Mouse (Mus musculus) kidney, postnatal 0 days (tissue): Measurements from ENCODE around the gene Map3k11. TPM values are rescaled to one million over a fixed set of nuclear protein-coding genes. Genes with fewer than 3 reads are reported as not detected.

Experiments used
- ATAC-seq: fragments of 200-750 bp; cut with Nextera tagmentation; replicated peaks from 2 replicates; pipeline ENCODE4 v1.8.0; 2017; ENCODE audit warnings: low read depth, moderate number of reproducible peaks, moderate TSS enrichment, moderate library complexity; ENCODE audit not compliant: low FRiP score
- DNase-seq: peaks from one replicate; pipeline ENCODE4 v3.0.0-alpha.2; 2016; ENCODE audit warnings: low spot score
- H3K27ac ChIP-seq: fragments of 300-500 bp; sonication (generic); 2 replicates; pipeline ENCODE4 v1.5.1; 2014; ENCODE audit warnings: mild to moderate bottlenecking
- H3K27me3 ChIP-seq: fragments of 300-500 bp; sonication (generic); 2 replicates; pipeline ENCODE4 v1.6.1; 2014; ENCODE audit warnings: low read length, mixed read lengths; ENCODE audit not compliant: insufficient read depth
- H3K36me3 ChIP-seq: fragments of 300-500 bp; sonication (generic); 2 replicates; pipeline ENCODE4 v1.6.1; 2014; ENCODE audit warnings: low read length, mixed read lengths; ENCODE audit not compliant: insufficient read depth
- H3K4me1 ChIP-seq: fragments of 300-500 bp; sonication (generic); replicated peaks from 2 replicates; pipeline ENCODE4 v1.6.1; 2014; ENCODE audit warnings: antibody characterized with exemption, low read length, mixed read lengths; ENCODE audit not compliant: insufficient read depth
- H3K4me2 ChIP-seq: fragments of 300-500 bp; sonication (generic); 2 replicates; pipeline ENCODE4 v1.6.1; 2014; ENCODE audit warnings: mild to moderate bottlenecking, low read length, moderate library complexity, mixed read lengths
- H3K4me3 ChIP-seq: fragments of 300-500 bp; sonication (generic); replicated peaks from 2 replicates; pipeline ENCODE4 v1.5.1; 2014; ENCODE audit warnings: low read depth, low read length
- H3K9ac ChIP-seq: fragments of 300-500 bp; sonication (generic); 2 replicates; pipeline ENCODE4 v1.6.1; 2014; ENCODE audit warnings: low read depth, low read length
- H3K9me3 ChIP-seq: fragments of 300-500 bp; sonication (generic); replicated peaks from 2 replicates; pipeline ENCODE4 v1.6.1; 2016; ENCODE audit warnings: low read length, inconsistent platforms, mixed read lengths
- CTCF ChIP-seq: IDR thresholded peaks from 2 replicates; pipeline ENCODE4 v1.5.1; 2016; ENCODE audit warnings: antibody characterized with exemption, low read depth, mild to moderate bottlenecking, moderate library complexity
- WGBS: fragments of 180-500 bp; shearing (Covaris S2); extraction: QIAGEN DNeasy Blood & Tissue Kit; methylation state at CpG from one replicate; pipeline ENCODE4 v1.1.7; 2014; 5-methylcytosine and 5-hydroxymethylcytosine counted together
- polyA plus RNA-seq: library from polyadenylated mRNA; unstranded; fragments of >200 nt; fragmentation: Nextera tagmentation; extraction: Ambion mirVana; gene quantifications from 2 replicates; pipeline ENCODE4 v1.2.1, GENCODE M21; 2015

Gene Map3k11
- polyA plus RNA-seq, 1 experiment from 2014 or later, result 39.8 TPM

DNA sequence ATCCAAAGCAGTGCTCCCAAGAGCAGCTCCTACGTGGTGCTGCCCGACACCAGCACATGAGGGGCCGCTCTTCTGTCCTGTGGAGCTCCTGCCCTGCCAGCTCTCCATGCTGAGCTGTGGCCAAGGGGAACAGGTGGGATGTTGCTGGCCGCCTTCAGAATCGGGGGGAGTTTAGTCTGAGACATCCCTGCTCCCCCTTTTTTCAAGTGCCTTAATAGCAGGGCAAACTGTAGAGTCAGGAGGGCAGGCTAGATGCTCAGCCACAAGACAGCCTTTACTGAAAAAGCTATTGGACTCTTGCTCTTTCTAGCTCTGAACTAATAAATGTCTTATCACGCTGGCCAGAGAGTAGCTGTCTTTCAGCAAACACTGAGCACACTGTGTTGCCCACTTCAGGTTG is 40.8 kb upstream of the Map3k11 start:
- no peak overlapping the region for H3K4me3 ChIP-seq
- peaks cover 59% of the 10 kb centered on the region for H3K36me3 ChIP-seq
- peaks cover 13% of the 10 kb centered on the region for H3K4me1 ChIP-seq
- no peaks in the 10 kb centered on the region for H3K9me3 ChIP-seq
- ATAC-seq (no peak), DNase-seq (no peak)
- H3K27ac ChIP-seq, result peak overlapping the region; percentile 90
- H3K4me2 ChIP-seq, result no peak overlapping the region
- 97% methylated on average over 6 of the region's 6 CpGs for WGBS
- no peaks in the 10 kb centered on the region for H3K27me3 ChIP-seq
- no peak for TF ChIP-seq CTCF
- H3K9ac ChIP-seq, result no peak overlapping the region

- WGBS, result 10% methylated on average over 26 of the region's 26 CpGs
- DNase-seq, result peak; percentile 91
- H3K4me1 ChIP-seq, result peaks cover 13% of the 10 kb centered on the region
- no peaks in the 10 kb centered on the region for H3K9me3 ChIP-seq
- peak overlapping the region; percentile 90 for H3K27ac ChIP-seq
- peak overlapping the region; percentile 51 for H3K4me2 ChIP-seq
- peaks cover 53% of the 10 kb centered on the region for H3K36me3 ChIP-seq
- ATAC-seq, result peak; percentile 80
- peak overlapping the region; percentile 6; the same call in 1 of the 2 replicates for H3K4me3 ChIP-seq
- H3K9ac ChIP-seq, result 0 out of 2 replicates have a peak overlapping the region, but pooled peaks have one; percentile 5
- no peaks in the 10 kb centered on the region for H3K27me3 ChIP-seq
- peak; percentile 50 for TF ChIP-seq CTCF
Measured at GRCm38 (mm10) chr19:5648401-5649297, 39.9 kb upstream of the Map3k11 start.

- H3K9ac ChIP-seq, result 0 out of 2 replicates have a peak overlapping the region, but pooled peaks have one; percentile 1
- no peaks in the 10 kb centered on the region for H3K9me3 ChIP-seq
- peak; percentile 37 for ATAC-seq
- H3K4me1 ChIP-seq, result peaks cover 18% of the 10 kb centered on the region
- H3K27me3 ChIP-seq, result no peaks in the 10 kb centered on the region
- no peak for TF ChIP-seq CTCF
- DNase-seq, result peak; percentile 49
- peaks cover 47% of the 10 kb centered on the region for H3K36me3 ChIP-seq
- peak overlapping the region; percentile 90 for H3K27ac ChIP-seq
- WGBS, result 37% methylated on average over 6 of the region's 6 CpGs
- H3K4me3 ChIP-seq, result peak overlapping the region; percentile 6; the same call in 1 of the 2 replicates
- H3K4me2 ChIP-seq, result peak overlapping the region; percentile 51
Measured at GRCm38 (mm10) chr19:5649298-5649741, 39.2 kb upstream of the Map3k11 start.

DNA sequence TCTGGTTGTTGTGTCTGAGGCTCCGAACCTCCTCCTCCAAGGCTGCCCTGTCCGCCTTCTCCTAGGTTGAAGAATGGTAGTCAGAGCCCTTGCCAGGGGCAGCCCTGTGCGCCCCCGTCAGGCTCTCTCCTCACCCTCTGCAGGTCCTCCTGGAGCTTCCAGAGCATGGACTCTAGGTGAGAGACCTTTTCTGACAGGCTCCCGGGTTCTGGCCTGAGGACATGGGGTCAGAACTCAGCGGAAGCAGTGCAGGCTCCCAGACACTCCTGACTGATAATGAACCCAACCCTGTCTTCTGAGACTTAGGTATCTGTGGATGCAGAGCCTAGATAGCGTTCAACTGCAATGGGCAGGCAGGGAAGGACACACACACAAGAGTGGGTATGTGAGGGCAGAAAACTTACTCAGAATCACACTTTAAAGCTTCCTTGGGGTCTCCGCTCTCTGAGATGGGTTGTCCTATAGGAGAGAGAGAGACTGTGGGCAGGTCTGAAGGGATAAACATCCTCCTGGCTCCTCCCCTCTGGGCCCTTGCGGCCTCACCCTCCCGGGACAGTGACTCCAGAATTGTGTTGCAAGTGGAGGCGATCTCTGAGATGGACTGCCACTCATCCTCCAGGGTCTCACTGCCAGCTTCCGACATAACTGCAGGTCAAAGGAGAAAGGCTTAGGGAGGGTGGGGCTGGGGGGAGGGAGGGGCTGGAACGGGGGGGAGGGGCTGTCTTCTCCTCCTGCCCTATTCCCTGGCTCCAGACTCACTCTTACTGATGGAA is 36.9 kb upstream of the Map3k11 start:
- DNase-seq, result no peak
- no peaks in the 10 kb centered on the region for H3K9me3 ChIP-seq
- no peak overlapping the region for H3K27ac ChIP-seq
- peaks cover 30% of the 10 kb centered on the region for H3K36me3 ChIP-seq
- WGBS, result 66% methylated on average over 13 of the region's 13 CpGs
- H3K4me2 ChIP-seq, result no peak overlapping the region
- ATAC-seq, result no peak
- H3K4me1 ChIP-seq, result peaks cover 23% of the 10 kb centered on the region
- H3K27me3 ChIP-seq, result no peaks in the 10 kb centered on the region
- no peak overlapping the region for H3K4me3 ChIP-seq
- no peak overlapping the region for H3K9ac ChIP-seq
- no peak for TF ChIP-seq CTCF

- no peak overlapping the region for H3K27ac ChIP-seq
- no peaks in the 10 kb centered on the region for H3K27me3 ChIP-seq
- peaks cover 21% of the 10 kb centered on the region for H3K36me3 ChIP-seq
- WGBS, result 87% methylated on average over 6 of the region's 6 CpGs
- no peak overlapping the region for H3K4me3 ChIP-seq
- H3K9me3 ChIP-seq, result no peaks in the 10 kb centered on the region
- peaks cover 23% of the 10 kb centered on the region for H3K4me1 ChIP-seq
- ATAC-seq (no peak), DNase-seq (no peak)
- TF ChIP-seq CTCF, result no peak
- H3K9ac ChIP-seq, result no peak overlapping the region
- no peak overlapping the region for H3K4me2 ChIP-seq
Measured at GRCm38 (mm10) chr19:5652570-5652969, 36.0 kb upstream of the Map3k11 start.
